Mouse (Mus musculus): ENCODE results near the gene Ints11. TPM values are rescaled to one million over a fixed set of nuclear protein-coding genes. Genes with fewer than 3 reads are reported as not detected.
A peak's percentile ranks its signal among the peaks of the same experiment; 100 is the strongest.

Ints11 gene
- total RNA-seq (2014; rRNA removed) (13.6 and 18.8 TPM in 2 replicates), polyA plus RNA-seq (2012; rRNA removed) (15.8 and 20.9 TPM in 2 replicates)

- H3K9ac ChIP-seq (ENCODE audit: low read depth, low read length), result peak within 1 kb of the TSS; percentile 79
- peak; percentile 84 for DNase-seq (ENCODE audit: extremely low read depth, low read depth, low spot score)
- H3K36me3 ChIP-seq (ENCODE audit: control insufficient read depth, insufficient read depth, low read length), result peaks cover 5% of the 10 kb centered on the region; the same call in 1 of the 2 replicates
- no peaks in the 10 kb centered on the region for H3K27me3 ChIP-seq (ENCODE audit: control insufficient read depth, insufficient read depth, low read length)
- peaks cover 10% of the 10 kb centered on the region for H3K4me1 ChIP-seq (ENCODE audit: control insufficient read depth, insufficient read depth, low read length)
- TF ChIP-seq CTCF (IDR thresholded peaks at IDR 0.05; ENCODE audit: low read depth, low read length) (peak; percentile 39), POLR2A (IDR thresholded peaks at IDR 0.05; ENCODE audit: extremely low read depth, insufficient read depth, low read length) (peak; percentile 61)
- H3K27ac ChIP-seq (replicated peaks; ENCODE audit: insufficient read depth, low read depth, low read length), result peak within 1 kb of the TSS; percentile 30
- peaks cover 4% of the 10 kb centered on the region; the same call in 1 of the 2 replicates for H3K79me2 ChIP-seq (ENCODE audit: control insufficient read depth, insufficient read depth, low read length)
- WGBS, result under 1% methylated on average over 63 of the region's 63 CpGs
- H3K4me3 ChIP-seq (ENCODE audit: insufficient read depth, low read depth, low read length), result peak within 1 kb of the TSS; percentile 90
These were observed at the start of gene Ints11, which contains the start of gene Cptp for GRCm38 (mm10) chr4:155869317-155870033. Gene Ints11, plus strand, starts transcription at chr4:155869546. Gene Cptp, minus strand, starts transcription at chr4:155869440.

- Histone ChIP-seq H3K79me2 (ENCODE audit: control insufficient read depth, insufficient read depth, low read length) (no peaks in the 10 kb centered on the region; the same call in 1 of the 2 replicates), H3K36me3 (ENCODE audit: control insufficient read depth, insufficient read depth, low read length) (peaks cover 87% of the 10 kb centered on the region), H3K27ac (replicated peaks; ENCODE audit: insufficient read depth, low read depth, low read length) (no peak overlapping the region), H3K4me1 (ENCODE audit: control insufficient read depth, insufficient read depth, low read length) (no peaks in the 10 kb centered on the region), H3K27me3 (ENCODE audit: control insufficient read depth, insufficient read depth, low read length) (no peaks in the 10 kb centered on the region), H3K4me3 (ENCODE audit: insufficient read depth, low read depth, low read length) (no peak overlapping the region), H3K9ac (ENCODE audit: low read depth, low read length) (no peak overlapping the region)
- 74% methylated on average over 7 of the region's 7 CpGs for WGBS
- TF ChIP-seq POLR2A (IDR thresholded peaks at IDR 0.05; ENCODE audit: extremely low read depth, insufficient read depth, low read length) (no peak), CTCF (IDR thresholded peaks at IDR 0.05; ENCODE audit: low read depth, low read length) (peak; percentile 13; the same call in 1 of the 2 replicates)
- DNase-seq (ENCODE audit: extremely low read depth, low read depth, low spot score), result no peak
These were observed 48.3 kb upstream of the Ints11 start for GRCm38 (mm10) chr4:155821025-155821424.

GRCm38 (mm10) chr4:155823443-155823842 lies 45.9 kb upstream of the Ints11 start:
- H3K36me3 ChIP-seq (ENCODE audit: control insufficient read depth, insufficient read depth, low read length), result peaks cover 73% of the 10 kb centered on the region
- H3K27me3 ChIP-seq (ENCODE audit: control insufficient read depth, insufficient read depth, low read length), result no peaks in the 10 kb centered on the region
- no peak overlapping the region for H3K27ac ChIP-seq (replicated peaks; ENCODE audit: insufficient read depth, low read depth, low read length)
- no peak for TF ChIP-seq POLR2A (IDR thresholded peaks at IDR 0.05; ENCODE audit: extremely low read depth, insufficient read depth, low read length)
- TF ChIP-seq CTCF (IDR thresholded peaks at IDR 0.05; ENCODE audit: low read depth, low read length), result no peak
- 93% methylated on average over 16 of the region's 16 CpGs for WGBS
- no peak overlapping the region for H3K4me3 ChIP-seq (ENCODE audit: insufficient read depth, low read depth, low read length)
- no peaks in the 10 kb centered on the region for H3K79me2 ChIP-seq (ENCODE audit: control insufficient read depth, insufficient read depth, low read length)
- DNase-seq (ENCODE audit: extremely low read depth, low read depth, low spot score), result no peak
- H3K4me1 ChIP-seq (ENCODE audit: control insufficient read depth, insufficient read depth, low read length), result no peaks in the 10 kb centered on the region
- H3K9ac ChIP-seq (ENCODE audit: low read depth, low read length), result no peak overlapping the region

DNA sequence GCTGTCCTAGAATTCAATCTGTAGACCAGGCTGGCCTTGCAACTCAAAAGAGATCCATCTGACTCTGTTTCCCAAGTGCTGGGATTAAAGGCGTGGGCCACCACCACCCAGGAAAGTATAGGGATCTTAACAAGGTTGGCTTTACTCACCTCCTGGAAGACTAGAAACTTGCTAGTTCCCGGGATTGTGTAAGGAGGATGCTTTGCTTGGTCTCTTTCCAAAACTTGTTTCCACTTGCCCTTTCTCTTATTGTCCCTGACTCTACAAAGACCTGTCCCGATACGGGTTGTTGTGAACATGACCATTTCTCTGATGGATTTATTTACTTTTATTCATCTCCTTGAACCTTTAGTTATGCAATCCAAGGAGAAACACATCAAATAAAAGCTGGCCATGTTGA lies 39.5 kb upstream of the Ints11 start:
- Histone ChIP-seq H3K36me3 (ENCODE audit: control insufficient read depth, insufficient read depth, low read length) (peaks cover 16% of the 10 kb centered on the region), H3K4me3 (ENCODE audit: insufficient read depth, low read depth, low read length) (no peak overlapping the region), H3K4me1 (ENCODE audit: control insufficient read depth, insufficient read depth, low read length) (peaks cover 18% of the 10 kb centered on the region), H3K79me2 (ENCODE audit: control insufficient read depth, insufficient read depth, low read length) (peaks cover 8% of the 10 kb centered on the region; the same call in 1 of the 2 replicates), H3K27ac (replicated peaks; ENCODE audit: insufficient read depth, low read depth, low read length) (no peak overlapping the region), H3K27me3 (ENCODE audit: control insufficient read depth, insufficient read depth, low read length) (no peaks in the 10 kb centered on the region), H3K9ac (ENCODE audit: low read depth, low read length) (no peak overlapping the region)
- 86% methylated on average over 4 of the region's 4 CpGs for WGBS
- DNase-seq (ENCODE audit: extremely low read depth, low read depth, low spot score), result no peak
- TF ChIP-seq POLR2A (IDR thresholded peaks at IDR 0.05; ENCODE audit: extremely low read depth, insufficient read depth, low read length) (no peak), CTCF (IDR thresholded peaks at IDR 0.05; ENCODE audit: low read depth, low read length) (no peak)

DNA sequence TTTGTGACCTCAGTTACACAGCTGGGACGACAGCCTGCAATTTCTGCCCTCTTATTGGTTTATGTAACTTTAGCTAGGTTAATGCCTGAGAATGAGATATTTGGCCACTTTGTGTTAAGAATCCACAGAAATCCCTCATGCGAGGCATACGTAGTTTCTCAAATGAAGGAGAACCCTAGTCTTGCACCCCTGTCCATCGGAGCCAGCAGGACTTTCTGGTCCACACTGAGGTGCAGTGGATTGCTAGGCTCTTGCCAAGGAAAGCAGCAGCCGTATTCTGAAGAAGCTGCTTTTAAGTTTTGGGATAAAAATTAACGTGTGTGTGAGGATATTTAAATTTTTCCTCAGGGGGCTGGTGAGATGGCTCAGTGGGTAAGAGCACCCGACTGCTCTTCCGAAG lies 38.8 kb upstream of the Ints11 start:
- no peak overlapping the region for H3K9ac ChIP-seq (ENCODE audit: low read depth, low read length)

More for the DNA sequence above, 38.8 kb upstream of the Ints11 start:
- H3K4me1 ChIP-seq (ENCODE audit: control insufficient read depth, insufficient read depth, low read length), result peaks cover 18% of the 10 kb centered on the region
- H3K36me3 ChIP-seq (ENCODE audit: control insufficient read depth, insufficient read depth, low read length), result peaks cover 10% of the 10 kb centered on the region
- DNase-seq (ENCODE audit: extremely low read depth, low read depth, low spot score), result no peak
- no peak overlapping the region; the same call in 1 of the 2 replicates for H3K27ac ChIP-seq (replicated peaks; ENCODE audit: insufficient read depth, low read depth, low read length)
- 50% methylated on average over 8 of the region's 8 CpGs for WGBS
- H3K79me2 ChIP-seq (ENCODE audit: control insufficient read depth, insufficient read depth, low read length), result peaks cover 8% of the 10 kb centered on the region; the same call in 1 of the 2 replicates
- TF ChIP-seq POLR2A (IDR thresholded peaks at IDR 0.05; ENCODE audit: extremely low read depth, insufficient read depth, low read length), result no peak
- TF ChIP-seq CTCF (IDR thresholded peaks at IDR 0.05; ENCODE audit: low read depth, low read length), result no peak
- no peaks in the 10 kb centered on the region for H3K27me3 ChIP-seq (ENCODE audit: control insufficient read depth, insufficient read depth, low read length)
- H3K4me3 ChIP-seq (ENCODE audit: insufficient read depth, low read depth, low read length), result no peak overlapping the region

Data from liver, adult 2 months (tissue).